Mouse (Mus musculus): ENCODE data around the gene Spata7. TPM values are rescaled to one million over a fixed set of nuclear protein-coding genes. Genes with fewer than 3 reads are reported as not detected.

The Spata7 gene
- 10.8 and 15.7 TPM in 2 replicates for polyA plus RNA-seq (2015; fragmentation: Nextera tagmentation; extraction: Ambion mirVana)

GRCm38 (mm10) chr12:98627392-98628259, at the start of gene Spata7:
Gene Spata7, plus strand, starts transcription at chr12:98628157.

Other genes with a start within 250 kb of the Spata7 start
- gene Kcnk10, start 49.8 kb upstream of the Spata7 start, polyA plus RNA-seq (2015; fragmentation: Nextera tagmentation; extraction: Ambion mirVana): 2.1 and 8.8 TPM in 2 replicates
- 5.6 and 6.6 TPM in 2 replicates for gene Ptpn21, start 109.2 kb downstream of the Spata7 start, polyA plus RNA-seq (2015; fragmentation: Nextera tagmentation; extraction: Ambion mirVana)
- gene Zc3h14, start 118.8 kb downstream of the Spata7 start, polyA plus RNA-seq (2015; fragmentation: Nextera tagmentation; extraction: Ambion mirVana): 66.1 and 89.4 TPM in 2 replicates

Data from adrenal gland, postnatal 0 days (tissue).